Mouse (Mus musculus): ENCODE measurements around the gene Isg20. TPM values are rescaled to one million over a fixed set of nuclear protein-coding genes. Genes with fewer than 3 reads are reported as not detected.
A peak's percentile ranks its signal among the peaks of the same experiment; 100 is the strongest.

Gene Isg20
- total RNA-seq (2014; fragmentation: Nextera tagmentation) (140 and 149 TPM in 2 replicates), total RNA-seq (2017) (46.2 and 54.5 TPM in 2 replicates)

DNA sequence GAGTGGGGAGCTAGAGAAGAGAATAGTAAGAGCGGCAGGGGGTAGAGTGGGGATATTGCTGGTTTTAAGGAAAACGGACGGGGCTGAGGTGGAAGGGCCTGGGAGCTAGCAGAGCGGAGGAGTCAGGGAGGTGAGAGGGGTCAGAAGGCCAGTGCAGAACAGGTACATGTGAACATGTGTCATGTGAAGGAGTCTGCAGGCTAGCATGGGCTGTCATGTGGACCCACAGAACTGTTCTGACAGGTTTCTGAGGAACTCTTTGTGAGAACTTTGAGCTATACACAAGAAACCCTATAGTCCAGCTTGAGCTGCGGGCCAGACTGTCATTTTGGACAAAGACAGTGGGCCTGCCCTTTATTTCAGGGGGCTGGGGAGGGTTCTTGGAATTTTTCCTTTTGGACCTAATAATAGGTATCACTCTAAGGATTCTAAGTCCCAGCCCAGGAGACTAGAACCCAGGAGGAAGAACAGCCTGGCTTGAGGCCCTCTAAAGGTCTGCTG lies at the start of gene Isg20:
TSS of gene Isg20 (plus strand) at position 451 of the 501 bp plus-strand sequence.
- ATAC-seq (replicated peaks; ENCODE audit: low FRiP score, low TSS enrichment, poor library complexity, severe bottlenecking), result no peak

DNA sequence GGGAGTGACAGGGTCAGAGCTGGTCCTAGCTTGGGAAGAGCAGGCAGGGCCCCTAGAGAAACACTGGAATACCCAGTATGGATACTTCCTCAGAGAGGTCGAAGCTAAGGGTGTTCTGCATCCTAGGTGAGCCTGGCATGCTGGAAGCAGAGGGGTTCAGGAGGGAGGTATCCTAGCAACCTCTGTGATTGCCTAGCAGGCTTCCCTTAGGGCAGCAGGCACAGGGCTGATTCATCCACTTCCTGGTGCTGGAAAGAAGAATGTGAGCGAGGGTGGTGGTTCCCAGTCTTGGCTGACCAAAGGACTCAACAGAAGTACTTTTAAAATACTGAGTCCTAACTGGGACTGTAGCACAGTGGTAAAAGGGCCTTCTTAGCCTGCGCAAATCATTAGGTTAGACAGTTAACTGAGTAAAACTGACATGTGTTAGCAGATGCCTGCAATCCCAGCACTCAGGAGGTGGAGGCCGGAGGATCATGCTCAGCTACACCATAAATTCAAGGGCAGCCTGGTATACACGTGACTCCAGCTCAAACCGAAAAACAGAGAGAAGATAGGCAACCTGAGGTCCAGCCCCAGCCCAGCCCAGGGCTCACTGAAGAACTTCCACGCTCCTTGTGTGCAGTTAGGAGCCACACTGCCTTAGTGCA lies 49.3 kb upstream of the Isg20 start:
- no peak for ATAC-seq (replicated peaks; ENCODE audit: low FRiP score, low TSS enrichment, poor library complexity, severe bottlenecking)

DNA sequence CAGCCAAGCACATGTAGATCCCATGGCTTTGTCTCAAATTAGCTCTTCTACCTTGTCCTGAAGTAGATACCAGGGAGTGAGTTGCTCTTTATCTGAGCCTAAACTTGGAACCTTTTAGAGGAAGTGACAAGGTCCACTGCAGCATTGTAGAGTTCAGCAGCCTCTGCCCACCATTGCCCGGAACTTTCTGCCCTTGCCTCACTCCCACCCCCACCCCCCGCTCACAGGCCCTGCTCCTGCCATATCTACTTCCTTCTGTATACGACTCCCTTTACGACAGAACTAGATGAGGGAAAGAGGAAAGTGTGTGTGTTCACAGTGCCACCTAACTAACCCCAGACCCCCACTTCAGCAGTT lies 48.8 kb upstream of the Isg20 start:
- ATAC-seq (replicated peaks; ENCODE audit: low FRiP score, low TSS enrichment, poor library complexity, severe bottlenecking), result no peak

DNA sequence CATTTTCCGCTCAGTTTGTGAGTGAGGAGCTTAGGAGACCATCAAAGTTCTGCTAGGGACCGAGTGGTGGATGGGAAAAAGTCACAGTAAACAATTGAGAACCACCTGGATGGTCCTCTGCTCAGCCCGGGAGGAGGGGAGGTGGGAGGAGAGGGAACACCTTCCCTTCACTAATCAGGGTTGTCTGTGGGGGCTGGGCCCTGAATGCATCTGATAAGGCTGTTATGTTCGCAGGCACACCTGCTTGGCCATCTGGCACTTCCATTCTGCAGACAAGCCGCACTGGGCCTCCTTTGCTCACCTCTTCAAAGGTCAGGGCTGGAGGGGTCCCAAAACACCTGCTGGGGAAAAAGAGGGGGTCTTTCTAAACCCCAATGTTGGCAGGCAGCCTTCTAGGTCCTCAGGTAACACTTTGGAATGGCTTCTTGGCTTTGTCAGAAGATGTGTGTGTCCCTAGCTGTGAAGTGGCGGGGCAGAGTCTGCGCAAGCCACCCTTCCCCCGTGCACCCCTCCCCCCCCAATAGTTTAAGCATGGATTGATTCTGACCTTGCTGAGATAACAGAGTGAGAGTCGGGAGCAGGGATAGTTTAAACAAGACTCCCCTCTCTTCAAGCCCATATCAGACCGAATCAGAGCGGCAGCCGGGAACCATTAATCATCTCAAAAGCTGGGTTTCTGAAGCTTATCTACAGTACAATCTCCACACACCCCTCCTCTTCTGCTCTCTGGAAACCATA lies 47.8 kb upstream of the Isg20 start:
- ATAC-seq (replicated peaks; ENCODE audit: low FRiP score, low TSS enrichment, poor library complexity, severe bottlenecking), result no peak

DNA sequence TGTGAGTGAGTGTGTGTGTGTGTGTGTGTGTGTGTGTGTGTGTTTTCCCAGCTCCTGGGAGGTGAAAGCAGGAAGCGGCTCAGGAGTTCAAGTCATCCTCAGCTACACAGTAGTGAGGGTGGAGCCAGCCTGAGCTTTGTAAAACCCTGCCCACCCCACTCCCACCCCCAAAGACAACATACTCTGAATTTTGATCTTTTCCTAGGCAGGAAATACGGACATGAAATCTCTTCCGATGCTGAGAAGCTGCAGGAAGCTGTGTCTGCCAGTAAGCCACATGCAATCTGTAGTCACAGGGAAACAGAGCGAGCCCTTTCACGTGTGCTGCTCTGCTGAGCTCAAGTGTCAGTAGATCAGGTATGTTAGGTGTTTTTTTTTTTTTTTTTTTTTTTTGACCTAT lies 44.5 kb upstream of the Isg20 start:
- no peak for ATAC-seq (replicated peaks; ENCODE audit: low FRiP score, low TSS enrichment, poor library complexity, severe bottlenecking)

DNA sequence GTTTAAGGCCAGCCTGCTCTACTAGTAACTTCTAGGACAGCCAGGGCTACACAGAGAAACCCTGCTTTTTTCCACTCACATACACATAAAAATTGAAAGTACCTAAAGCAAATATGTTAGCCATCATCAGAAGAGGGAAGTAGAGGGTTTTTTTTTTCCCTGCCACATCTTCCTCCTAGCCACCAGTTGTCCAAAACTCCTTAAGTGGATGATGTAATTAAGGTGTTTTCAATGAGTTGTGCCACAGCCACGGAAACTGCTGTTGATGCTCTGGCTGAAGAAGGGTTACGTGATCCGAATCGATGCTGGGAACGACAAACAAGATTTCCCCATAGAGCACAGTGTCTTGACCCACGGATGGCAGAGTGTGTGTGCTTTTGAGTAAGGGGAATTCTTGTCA lies 40.9 kb upstream of the Isg20 start:
- ATAC-seq (replicated peaks; ENCODE audit: low FRiP score, low TSS enrichment, poor library complexity, severe bottlenecking), result no peak

DNA sequence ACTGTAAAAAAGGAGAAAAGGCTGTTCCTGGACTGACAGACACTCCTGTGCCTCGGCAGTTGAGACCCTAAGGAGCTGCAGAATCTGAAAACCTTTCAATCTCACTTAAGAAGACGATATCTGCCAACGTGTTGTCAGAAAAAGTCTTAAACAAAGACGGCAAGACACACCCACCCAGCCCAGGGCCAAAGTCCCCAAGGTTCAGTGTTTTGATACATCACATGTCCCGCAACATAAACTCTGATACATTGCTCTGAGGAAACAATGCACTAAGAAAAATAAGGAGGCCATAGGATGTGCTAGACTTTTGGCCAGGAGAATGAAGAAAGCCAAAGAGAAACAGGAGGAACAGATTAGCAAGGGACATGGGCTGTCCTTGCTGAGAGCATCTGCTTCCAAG lies 40.4 kb upstream of the Isg20 start:
- ATAC-seq (replicated peaks; ENCODE audit: low FRiP score, low TSS enrichment, poor library complexity, severe bottlenecking), result no peak

DNA sequence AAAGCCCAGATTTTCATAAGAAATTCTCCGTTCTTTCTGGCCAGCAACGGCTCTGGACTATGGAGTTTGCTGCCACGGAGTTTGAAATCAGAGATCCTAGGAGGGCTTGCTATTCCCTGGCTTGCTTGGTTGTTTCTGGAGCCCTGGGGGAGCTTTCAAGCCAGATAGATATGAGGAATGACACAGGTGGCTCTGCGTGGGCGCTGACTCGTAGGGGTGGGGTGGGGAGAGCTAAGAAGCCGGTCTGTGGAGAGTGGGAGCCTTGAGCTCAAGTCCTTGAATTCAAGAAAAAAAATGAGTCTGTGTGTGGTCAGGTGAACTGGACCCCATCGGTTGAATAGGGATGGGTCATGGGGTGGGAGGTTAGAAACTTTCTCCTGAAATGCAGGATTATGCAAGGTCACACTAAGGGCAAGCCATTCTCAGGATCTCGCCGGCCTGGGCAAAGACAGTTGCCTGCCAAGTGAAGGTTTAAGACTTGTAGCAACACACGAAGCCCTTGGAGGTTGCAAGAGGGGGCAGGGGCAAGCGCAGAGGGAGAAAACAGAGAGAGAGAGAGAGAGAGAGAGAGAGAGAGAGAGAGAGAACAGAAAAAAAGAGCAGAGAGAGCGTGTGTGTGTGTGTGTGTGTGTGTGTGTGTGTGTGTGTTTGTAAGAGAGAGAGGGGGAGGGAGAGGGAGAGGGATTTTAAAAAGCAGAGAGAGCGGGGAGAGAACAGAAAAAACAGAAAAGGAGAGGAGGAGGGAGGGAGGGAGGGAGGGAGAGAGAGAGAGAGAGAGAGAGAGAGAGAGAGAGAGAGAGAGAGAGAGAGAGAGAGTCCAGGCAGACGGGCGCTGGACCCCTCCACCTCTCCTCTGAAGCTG lies 31.4 kb upstream of the Isg20 start:
- no peak for ATAC-seq (replicated peaks; ENCODE audit: low FRiP score, low TSS enrichment, poor library complexity, severe bottlenecking)

DNA sequence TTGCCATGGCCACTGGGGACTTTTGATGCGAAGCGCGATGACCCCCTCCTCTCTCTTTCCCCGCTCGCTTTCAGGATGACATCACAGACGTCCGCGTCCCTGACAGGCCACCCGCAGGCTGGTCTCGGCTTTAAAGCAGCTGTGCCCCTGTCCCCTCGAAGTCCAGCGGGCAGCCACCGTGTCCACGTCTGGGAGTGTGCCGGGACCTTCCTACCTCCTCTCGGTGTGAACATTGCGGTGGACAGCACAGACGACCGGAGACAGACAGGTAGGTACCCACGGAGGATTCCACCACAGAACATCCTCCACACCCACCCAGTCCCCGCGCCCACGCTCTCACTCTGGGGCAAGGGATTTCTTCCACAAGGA lies 30.8 kb upstream of the Isg20 start:
- no peak for ATAC-seq (replicated peaks; ENCODE audit: low FRiP score, low TSS enrichment, poor library complexity, severe bottlenecking)

DNA sequence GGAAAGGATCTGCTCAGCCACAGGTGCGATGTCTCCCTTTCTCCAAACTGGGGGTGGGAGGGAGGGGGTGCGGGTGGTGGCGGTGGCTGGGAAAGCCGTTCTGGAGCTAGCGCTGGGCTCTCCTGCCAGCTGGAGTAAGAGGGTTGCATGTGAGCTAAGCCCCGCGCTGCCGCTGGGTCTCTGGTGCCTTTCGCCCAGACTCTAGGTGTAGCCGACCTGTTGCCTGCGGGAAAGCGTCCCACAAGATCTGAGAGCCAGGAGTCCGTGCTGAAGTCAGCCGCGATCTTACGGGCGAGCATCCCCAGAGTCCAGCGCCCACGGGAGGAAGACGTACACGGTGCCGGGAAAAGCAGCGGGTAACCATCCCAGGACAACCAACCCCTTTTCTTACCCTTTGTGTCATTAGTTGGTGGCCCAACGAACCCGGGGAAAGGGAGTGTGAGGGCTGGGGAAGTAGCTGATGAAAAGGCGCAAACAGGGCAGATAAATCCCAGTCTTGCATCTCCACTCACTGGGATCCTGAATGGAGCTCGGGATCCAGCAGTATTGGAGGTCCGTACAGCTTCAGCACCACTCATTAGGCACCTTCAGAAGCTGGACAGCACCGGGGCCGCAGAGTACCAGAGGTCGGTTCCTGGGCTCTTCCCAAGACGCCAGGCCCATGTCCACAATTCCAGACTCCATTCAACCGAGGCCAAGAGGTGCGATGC lies 30.1 kb upstream of the Isg20 start:
- ATAC-seq (replicated peaks; ENCODE audit: low FRiP score, low TSS enrichment, poor library complexity, severe bottlenecking), result no peak

DNA sequence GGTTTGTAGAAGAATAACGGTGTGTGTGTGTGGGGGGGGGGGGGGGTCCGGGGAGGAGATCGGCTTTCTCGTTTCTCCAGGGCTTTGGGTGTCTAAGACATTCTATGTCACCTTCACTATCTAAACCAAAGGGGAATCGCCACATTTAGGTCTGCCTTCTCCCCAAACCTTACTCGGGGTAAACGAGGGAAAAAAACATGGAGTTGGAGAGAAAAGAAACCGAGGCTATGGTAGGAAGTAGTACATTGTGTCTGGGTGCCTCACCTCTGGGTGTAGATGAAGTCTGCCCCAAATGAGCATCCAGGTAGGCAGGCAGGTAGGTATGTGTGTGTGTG lies 29.5 kb upstream of the Isg20 start:
- no peak for ATAC-seq (replicated peaks; ENCODE audit: low FRiP score, low TSS enrichment, poor library complexity, severe bottlenecking)

DNA sequence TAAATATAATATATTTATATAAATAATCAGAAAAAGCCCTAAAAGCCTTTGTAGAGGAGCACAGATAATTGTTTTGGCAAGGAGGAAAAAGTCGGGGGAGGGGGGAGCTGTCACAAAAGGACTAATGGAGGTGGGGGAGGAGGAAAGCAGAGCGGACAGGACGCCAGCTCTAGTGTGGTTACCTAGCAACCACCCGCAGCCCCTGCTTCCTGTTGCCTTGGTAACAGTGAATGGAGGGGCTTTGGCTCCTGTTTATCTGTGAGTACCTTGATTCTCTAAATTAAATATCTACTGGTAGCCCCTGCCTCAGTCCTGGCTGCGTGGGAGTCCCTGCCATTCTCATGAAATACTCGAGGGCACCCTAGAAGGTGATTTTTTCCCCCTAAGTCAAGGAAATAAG lies 29.1 kb upstream of the Isg20 start:
- no peak for ATAC-seq (replicated peaks; ENCODE audit: low FRiP score, low TSS enrichment, poor library complexity, severe bottlenecking)

DNA sequence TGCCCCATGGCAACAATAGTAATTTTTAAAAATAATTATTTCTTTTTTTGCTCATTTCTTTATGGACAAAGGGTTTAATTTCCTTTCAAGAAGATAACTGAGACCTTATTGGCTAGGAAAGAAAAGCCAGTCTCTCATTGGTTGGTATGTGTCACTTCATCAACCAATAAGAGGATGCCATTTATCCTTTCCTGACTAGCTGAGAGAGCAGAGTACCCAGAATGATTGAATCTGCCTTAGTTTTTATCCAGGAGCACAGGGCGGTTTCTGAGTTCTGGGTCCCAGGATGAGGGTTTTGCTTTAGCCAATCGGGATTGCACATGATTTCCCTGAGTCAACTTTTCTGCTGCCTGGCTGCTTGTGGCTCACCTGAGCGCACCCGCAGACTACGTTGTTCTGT lies 27.8 kb upstream of the Isg20 start:
- ATAC-seq (replicated peaks; ENCODE audit: low FRiP score, low TSS enrichment, poor library complexity, severe bottlenecking), result no peak

DNA sequence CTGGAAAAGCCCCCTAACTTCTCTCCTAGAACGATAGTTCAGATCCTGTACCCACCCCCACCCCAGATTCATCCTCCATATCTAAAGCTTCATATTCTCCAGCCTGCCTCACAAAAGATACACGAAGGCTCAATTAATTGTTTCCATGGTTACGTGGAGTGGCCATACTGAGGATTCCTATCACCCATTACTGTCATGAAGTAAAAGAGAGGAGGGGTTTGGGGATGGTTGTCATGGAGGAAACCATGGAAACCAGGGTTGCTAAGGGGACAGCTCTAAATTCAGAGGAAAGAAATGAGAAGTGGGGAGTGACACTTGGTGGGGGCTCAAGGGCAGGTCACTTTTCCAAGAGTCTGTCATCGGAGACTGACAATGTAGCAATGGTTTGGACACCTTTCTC lies 26.7 kb upstream of the Isg20 start:
- ATAC-seq (replicated peaks; ENCODE audit: low FRiP score, low TSS enrichment, poor library complexity, severe bottlenecking), result no peak

DNA sequence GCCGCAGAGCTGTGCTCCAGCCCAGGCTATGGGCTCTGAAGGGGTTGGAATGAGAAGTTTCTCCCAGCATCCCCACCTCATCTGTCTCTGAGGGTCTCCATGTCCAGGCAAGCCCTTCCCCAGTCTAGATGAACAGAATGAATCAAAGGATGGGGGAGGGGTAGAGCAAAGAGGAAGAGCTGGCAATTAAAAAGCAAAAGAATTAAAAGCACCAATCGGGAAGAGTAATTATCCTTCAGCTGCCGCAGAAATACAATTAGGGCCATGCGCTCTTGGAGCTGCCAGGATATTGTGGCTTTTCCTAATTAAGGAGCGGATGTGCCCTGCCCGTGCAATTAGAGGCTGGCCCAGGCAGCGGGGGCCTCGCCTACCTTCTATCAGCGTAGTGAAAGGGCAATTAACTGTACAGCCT lies 25.8 kb upstream of the Isg20 start:
- ATAC-seq (replicated peaks; ENCODE audit: low FRiP score, low TSS enrichment, poor library complexity, severe bottlenecking), result no peak

DNA sequence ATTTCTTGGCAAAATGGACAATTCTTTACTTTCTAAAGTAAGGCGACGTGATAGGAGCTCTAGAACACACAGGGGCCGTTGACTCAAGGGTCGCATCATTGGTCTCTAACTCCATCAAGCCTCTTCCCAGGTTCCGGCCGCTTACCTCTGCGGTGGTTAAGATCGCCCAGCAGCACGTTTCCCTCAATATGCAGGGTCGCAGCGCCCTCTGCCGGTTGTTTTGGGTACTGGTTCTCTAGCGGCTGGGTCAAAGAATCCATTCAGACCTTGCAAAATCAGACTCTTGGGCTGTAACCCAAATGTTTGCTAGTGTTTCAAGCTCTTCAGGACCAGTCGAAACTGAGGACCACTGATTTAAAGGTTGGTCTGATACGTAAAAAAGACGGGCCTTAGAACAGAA lies 22.6 kb upstream of the Isg20 start:
- peak; percentile 58 for ATAC-seq (replicated peaks; ENCODE audit: low FRiP score, low TSS enrichment, poor library complexity, severe bottlenecking)

DNA sequence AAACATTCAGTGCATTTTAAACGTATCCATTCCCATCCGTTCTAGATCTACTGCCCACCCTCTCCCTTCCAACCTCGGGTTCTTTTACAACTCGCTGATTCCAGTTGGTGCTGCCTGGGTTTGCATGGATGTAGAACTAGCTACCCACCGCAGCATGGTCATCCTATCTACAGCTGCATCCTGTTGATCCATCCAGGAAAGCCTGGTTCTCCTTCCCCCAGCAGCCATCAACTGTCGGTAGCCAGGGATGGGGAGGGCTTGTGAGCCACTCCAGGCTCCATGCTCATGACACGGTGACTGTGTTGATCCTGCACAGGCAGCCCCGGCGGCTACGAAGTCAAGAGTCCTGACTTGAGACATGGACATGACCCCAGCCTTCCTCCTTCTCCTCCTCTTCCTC lies 19.3 kb upstream of the Isg20 start:
- no peak for ATAC-seq (replicated peaks; ENCODE audit: low FRiP score, low TSS enrichment, poor library complexity, severe bottlenecking)

DNA sequence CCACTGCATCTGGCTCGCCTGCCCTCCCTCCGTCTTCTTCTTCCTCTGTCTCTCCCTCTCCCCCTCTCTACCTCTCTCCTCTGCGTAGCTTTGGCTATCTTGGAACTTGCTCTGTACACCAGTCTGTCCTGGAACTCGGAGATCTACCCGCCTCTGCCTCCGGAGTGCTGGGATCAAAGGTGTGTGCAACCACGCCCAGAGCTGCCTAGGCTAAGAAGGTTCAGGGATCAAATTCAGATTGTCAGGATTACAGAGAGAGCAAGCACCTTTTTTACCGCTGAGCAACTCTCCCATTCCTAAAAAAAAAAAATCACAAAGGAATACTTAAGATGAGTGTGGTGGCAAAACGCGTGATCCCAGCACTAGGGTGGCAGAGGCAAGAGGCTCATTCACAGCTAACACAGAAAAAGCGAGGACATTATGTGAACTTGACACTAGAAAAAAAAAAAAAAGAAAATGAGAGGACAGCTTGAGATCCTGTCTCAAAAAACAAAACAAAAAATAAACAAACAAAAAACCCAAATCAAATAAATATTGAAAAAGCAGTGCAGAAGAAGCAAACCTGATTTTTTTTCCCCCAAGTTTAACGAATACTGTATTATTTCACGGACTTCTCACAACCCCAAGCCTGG lies 18.1 kb upstream of the Isg20 start:
- ATAC-seq (replicated peaks; ENCODE audit: low FRiP score, low TSS enrichment, poor library complexity, severe bottlenecking), result no peak

DNA sequence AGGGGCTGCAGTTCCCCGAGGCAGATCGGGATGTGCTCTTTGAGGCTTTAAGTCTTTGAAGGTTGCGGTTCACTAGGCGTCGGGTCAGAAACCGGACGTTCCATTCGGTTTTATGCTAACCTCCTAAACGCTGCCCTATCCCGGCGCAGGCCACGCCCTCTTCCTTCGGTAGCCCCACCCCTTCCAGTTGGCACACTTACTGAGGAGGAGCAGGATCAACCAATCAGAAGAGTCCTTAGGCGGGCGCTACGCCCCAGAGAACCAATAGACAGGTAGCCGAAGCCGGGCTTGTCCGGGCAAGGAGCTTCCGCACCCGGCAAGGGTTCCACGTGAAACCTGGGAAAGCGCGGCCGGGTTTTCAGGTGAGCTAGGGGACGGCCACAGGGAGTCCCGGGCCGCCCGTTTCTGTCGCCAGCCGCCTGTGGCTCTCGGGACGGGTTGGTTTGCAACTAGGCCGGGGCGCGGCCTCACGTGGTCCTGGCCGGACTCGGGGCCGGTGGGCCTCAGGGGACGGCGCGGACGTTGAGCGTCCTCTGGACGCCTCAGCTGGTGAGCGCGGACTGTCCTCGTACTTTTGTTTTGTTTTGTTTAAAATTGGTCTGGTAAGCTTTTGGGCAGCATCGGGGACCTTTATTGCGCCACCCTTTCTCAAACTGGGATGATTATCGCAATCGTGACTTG lies 17.4 kb upstream of the Isg20 start, which contains the start of gene Aen:
TSS of gene Aen (plus strand) at position 202 of the 681 bp plus-strand sequence.
- peak; percentile 97 for ATAC-seq (replicated peaks; ENCODE audit: low FRiP score, low TSS enrichment, poor library complexity, severe bottlenecking)

Data from megakaryocyte-erythroid progenitor cell, adult 5-6 weeks (primary cell).